Mouse (Mus musculus): Measurements from ENCODE around the gene Nek2.

The Nek2 gene

GRCm38 (mm10) chr1:191816596-191816995, 4.6 kb upstream of the Nek2 start:
- no peak for DNase-seq

- peak; percentile 85 for DNase-seq
Observed at GRCm38 (mm10) chr1:191817418-191818144, 3.7 kb upstream of the Nek2 start.

GRCm38 (mm10) chr1:191818145-191818631, 3.1 kb upstream of the Nek2 start:
- DNase-seq = no peak

GRCm38 (mm10) chr1:191819026-191819425, 2.2 kb upstream of the Nek2 start:
- DNase-seq = no peak

- DNase-seq = no peak
Observed at GRCm38 (mm10) chr1:191820951-191821325, 306 bp upstream of the Nek2 start.

GRCm38 (mm10) chr1:191829124-191829523, 7.9 kb downstream of the Nek2 start:
- DNase-seq = no peak

- DNase-seq = no peak
Observed at GRCm38 (mm10) chr1:191833396-191833795, 12.2 kb downstream of the Nek2 start.

- peak; percentile 62 for DNase-seq
Observed at GRCm38 (mm10) chr1:191834825-191835224, 13.6 kb downstream of the Nek2 start.

- no peak for DNase-seq
Observed at GRCm38 (mm10) chr1:191836318-191836985, 15.2 kb downstream of the Nek2 start.

GRCm38 (mm10) chr1:191837691-191838090, 16.4 kb downstream of the Nek2 start:
- no peak for DNase-seq

GRCm38 (mm10) chr1:191838994-191839741, 17.9 kb downstream of the Nek2 start:
- no peak for DNase-seq

- DNase-seq = no peak
Observed at GRCm38 (mm10) chr1:191840774-191841565, 19.7 kb downstream of the Nek2 start.

- DNase-seq = no peak
Observed at GRCm38 (mm10) chr1:191842247-191842646, 21.0 kb downstream of the Nek2 start.

- no peak for DNase-seq
Observed at GRCm38 (mm10) chr1:191846667-191847066, 25.4 kb downstream of the Nek2 start.

GRCm38 (mm10) chr1:191849501-191849900, 28.3 kb downstream of the Nek2 start:
- no peak for DNase-seq

- DNase-seq = no peak
Observed at GRCm38 (mm10) chr1:191853442-191853841, 32.2 kb downstream of the Nek2 start.

- no peak for DNase-seq
Observed at GRCm38 (mm10) chr1:191854716-191855115, 33.5 kb downstream of the Nek2 start.

GRCm38 (mm10) chr1:191855136-191855878, 34.1 kb downstream of the Nek2 start:
- no peak for DNase-seq

GRCm38 (mm10) chr1:191856886-191857651, 35.8 kb downstream of the Nek2 start:
- DNase-seq = no peak

GRCm38 (mm10) chr1:191858136-191858535, 36.9 kb downstream of the Nek2 start:
- DNase-seq = no peak

GRCm38 (mm10) chr1:191859847-191860246, 38.6 kb downstream of the Nek2 start:
- DNase-seq = no peak

Data from thymus, postnatal 25 days (tissue).